Mouse (Mus musculus) hindbrain, embryonic 16.5 days (tissue): ENCODE results near the gene Fcgr3. TPM values are rescaled to one million over a fixed set of nuclear protein-coding genes. Genes with fewer than 3 reads are reported as not detected.

Source experiments
- ATAC-seq: fragments of 200-750 bp; cut with Nextera tagmentation; 2 replicates; pipeline ENCODE4 v1.8.0; 2017; ENCODE audit warnings: moderate TSS enrichment, moderate library complexity
- H3K27ac ChIP-seq: fragments of 300-500 bp; sonication (generic); 2 replicates; pipeline ENCODE4 v1.5.1; 2014; ENCODE audit warnings: low read depth, mild to moderate bottlenecking, control low read depth, low read length, moderate library complexity
- H3K27me3 ChIP-seq: fragments of 300-500 bp; sonication (generic); replicated peaks from 2 replicates; pipeline ENCODE4 v1.6.1; 2014; ENCODE audit warnings: low read length; ENCODE audit not compliant: control insufficient read depth, insufficient read depth
- H3K36me3 ChIP-seq: fragments of 300-500 bp; sonication (generic); 2 replicates; pipeline ENCODE4 v1.6.1; 2014; ENCODE audit warnings: mild to moderate bottlenecking, low read length, moderate library complexity, mixed read lengths; ENCODE audit not compliant: control insufficient read depth, insufficient read depth
- H3K4me1 ChIP-seq: fragments of 300-500 bp; sonication (generic); 2 replicates; pipeline ENCODE4 v1.6.1; 2014; ENCODE audit warnings: low read depth, low read length; ENCODE audit not compliant: control insufficient read depth, insufficient read depth
- H3K4me2 ChIP-seq: fragments of 300-500 bp; sonication (generic); 2 replicates; pipeline ENCODE4 v1.6.1; 2014; ENCODE audit warnings: mild to moderate bottlenecking, low read length, control low read depth, moderate library complexity
- H3K4me3 ChIP-seq: fragments of 300-500 bp; sonication (generic); 2 replicates; pipeline ENCODE4 v1.5.1; 2014; ENCODE audit warnings: mild to moderate bottlenecking, low read length, control low read depth, moderate library complexity
- H3K9ac ChIP-seq: fragments of 300-500 bp; sonication (generic); 2 replicates; pipeline ENCODE4 v1.6.1; 2014; ENCODE audit warnings: low read depth, mild to moderate bottlenecking, control low read depth, low read length, moderate library complexity
- H3K9me3 ChIP-seq: fragments of 300-500 bp; sonication (generic); 2 replicates; pipeline ENCODE4 v1.6.1; 2014; ENCODE audit warnings: mild to moderate bottlenecking, low read length, moderate library complexity; ENCODE audit not compliant: control insufficient read depth
- WGBS: fragments of 180-500 bp; shearing (Covaris S2); extraction: QIAGEN DNeasy Blood & Tissue Kit; methylation state at CpG from one replicate; pipeline ENCODE4 v1.1.7; 2014; 5-methylcytosine and 5-hydroxymethylcytosine counted together
- polyA plus RNA-seq: library from polyadenylated mRNA; unstranded; fragments of >200 nt; fragmentation: Nextera tagmentation; extraction: Ambion mirVana; gene quantifications from 2 replicates; pipeline ENCODE4 v1.2.1, GENCODE M21; 2015

Gene Fcgr3
- polyA plus RNA-seq, 1 experiment from 2014 or later, result 9.8 TPM

DNA sequence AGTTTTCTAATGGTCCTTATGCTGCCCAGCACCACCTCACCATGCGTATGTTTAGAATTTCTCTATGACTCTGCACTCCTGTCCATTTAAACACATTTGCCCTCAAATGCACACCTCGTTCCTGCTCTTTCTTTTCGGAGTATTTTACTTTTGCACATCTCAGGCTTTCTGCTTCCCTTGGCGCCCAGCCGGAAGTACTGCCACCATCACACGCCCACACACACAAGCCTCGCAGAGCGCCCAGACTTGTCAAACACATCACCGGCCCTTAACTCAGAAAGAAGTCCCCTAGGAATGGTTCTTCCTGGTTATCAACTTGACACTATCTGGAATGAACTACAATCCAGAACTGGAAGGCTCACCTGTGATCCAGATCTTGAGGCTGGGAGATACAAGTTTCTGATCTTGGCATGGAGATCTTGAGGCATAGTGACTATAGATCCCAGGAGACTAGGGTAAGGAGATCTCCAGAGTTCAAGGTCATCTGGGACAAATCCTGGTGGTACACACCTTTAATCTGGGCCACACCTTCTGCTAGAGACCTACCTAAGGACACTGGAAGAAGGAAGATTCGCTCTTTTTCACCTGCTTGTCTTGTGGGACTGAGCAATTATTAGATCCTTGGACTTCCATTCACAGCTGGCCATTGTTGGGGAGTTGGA, 38.6 kb upstream of the Fcgr3 start:
- no peaks in the 10 kb centered on the region for H3K27me3 ChIP-seq
- peak overlapping the region; percentile 38; the same call in 1 of the 2 replicates for H3K9ac ChIP-seq
- peaks cover 5% of the 10 kb centered on the region; the same call in 1 of the 2 replicates for H3K4me1 ChIP-seq
- 10% methylated on average over 10 of the region's 10 CpGs for WGBS
- H3K4me2 ChIP-seq, result peak overlapping the region; percentile 57
- peak overlapping the region; percentile 70 for H3K4me3 ChIP-seq
- no peaks in the 10 kb centered on the region for H3K36me3 ChIP-seq
- H3K27ac ChIP-seq, result no peak overlapping the region
- no peak; the same call in 1 of the 2 replicates for ATAC-seq
- no peaks in the 10 kb centered on the region for H3K9me3 ChIP-seq

DNA sequence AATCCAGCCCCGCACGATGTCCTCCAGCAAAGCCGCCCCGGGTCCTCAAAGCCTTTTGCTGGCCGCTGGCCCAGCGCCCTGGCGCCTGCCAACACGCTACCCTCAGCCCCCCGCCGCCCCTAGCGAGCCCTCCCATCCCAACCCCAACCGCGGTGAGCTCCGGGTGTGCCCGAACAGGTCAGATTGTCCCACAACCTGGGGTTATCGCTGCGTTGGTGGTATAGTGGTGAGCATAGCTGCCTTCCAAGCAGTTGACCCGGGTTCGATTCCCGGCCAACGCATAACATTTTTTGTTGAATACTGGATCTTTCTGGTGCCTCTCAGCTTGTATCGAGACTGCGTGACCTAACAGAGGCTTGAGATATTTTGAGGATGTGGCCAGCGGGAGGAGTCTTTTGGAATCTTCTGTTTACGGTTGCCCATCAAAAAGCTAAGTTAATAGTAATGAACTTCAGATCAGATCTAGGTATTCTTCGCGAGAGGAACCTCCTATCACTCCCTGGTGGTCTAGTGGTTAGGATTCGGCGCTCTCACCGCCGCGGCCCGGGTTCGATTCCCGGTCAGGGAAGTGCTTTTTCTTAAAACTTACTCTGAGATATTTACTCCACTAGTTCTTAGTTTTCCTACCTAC, 37.9 kb upstream of the Fcgr3 start:
- no peaks in the 10 kb centered on the region for H3K9me3 ChIP-seq
- H3K27me3 ChIP-seq, result no peaks in the 10 kb centered on the region
- H3K4me1 ChIP-seq, result peaks cover 5% of the 10 kb centered on the region; the same call in 1 of the 2 replicates
- under 1% methylated on average over 35 of the region's 35 CpGs for WGBS
- peak overlapping the region; percentile 57 for H3K4me2 ChIP-seq
- H3K9ac ChIP-seq, result peak overlapping the region; percentile 81
- peak overlapping the region; percentile 70 for H3K4me3 ChIP-seq
- peak; percentile 93 for ATAC-seq
- no peaks in the 10 kb centered on the region for H3K36me3 ChIP-seq
- H3K27ac ChIP-seq, result peak overlapping the region; percentile 90

DNA sequence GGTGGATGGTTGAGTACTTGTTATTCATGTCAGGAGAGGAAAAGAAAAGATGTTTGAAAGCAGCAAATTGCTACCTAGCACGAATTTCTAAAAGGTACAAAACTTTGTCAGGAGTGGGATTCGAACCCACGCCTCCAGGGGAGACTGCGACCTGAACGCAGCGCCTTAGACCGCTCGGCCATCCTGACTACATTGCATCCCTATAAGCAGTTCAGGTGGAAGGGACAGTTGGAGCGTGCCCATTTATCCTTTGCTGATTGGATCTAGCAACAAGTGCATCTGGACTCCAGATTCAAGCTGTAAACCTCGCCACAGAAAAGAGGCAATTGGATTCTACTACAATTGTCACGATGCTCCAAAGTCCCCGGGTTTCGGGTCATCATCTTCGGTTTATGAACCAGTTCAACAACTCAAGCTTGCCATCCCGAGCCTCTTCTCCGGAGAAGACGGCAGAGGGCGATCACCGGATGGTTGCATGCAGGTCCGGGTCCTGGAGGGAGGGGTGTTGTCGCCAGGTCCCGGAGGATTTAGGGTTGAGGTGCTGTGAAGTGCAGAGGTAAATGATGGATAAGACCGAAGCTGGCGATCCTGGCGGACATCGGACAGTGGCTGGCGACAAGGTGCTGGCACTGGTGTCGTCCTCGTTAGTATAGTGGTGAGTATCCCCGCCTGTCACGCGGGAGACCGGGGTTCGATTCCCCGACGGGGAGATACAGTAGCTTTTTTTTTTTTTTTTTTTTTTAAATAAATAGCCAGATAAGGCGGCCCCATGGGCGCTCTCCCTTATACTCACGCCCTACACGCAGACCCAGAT, 37.2 kb upstream of the Fcgr3 start:
- H3K9me3 ChIP-seq, result no peaks in the 10 kb centered on the region
- ATAC-seq, result peak; percentile 87
- H3K4me3 ChIP-seq, result peak overlapping the region; percentile 70
- H3K4me2 ChIP-seq, result peak overlapping the region; percentile 57
- no peaks in the 10 kb centered on the region for H3K36me3 ChIP-seq
- H3K27me3 ChIP-seq, result no peaks in the 10 kb centered on the region
- H3K27ac ChIP-seq, result peak overlapping the region; percentile 90
- peaks cover 5% of the 10 kb centered on the region; the same call in 1 of the 2 replicates for H3K4me1 ChIP-seq
- H3K9ac ChIP-seq, result peak overlapping the region; percentile 81
- under 1% methylated on average over 40 of the region's 40 CpGs for WGBS

GRCm38 (mm10) chr1:171101033-171101432, 36.3 kb upstream of the Fcgr3 start:
- Histone ChIP-seq H3K9ac (no peak overlapping the region), H3K27me3 (no peaks in the 10 kb centered on the region), H3K4me1 (peaks cover 5% of the 10 kb centered on the region; the same call in 1 of the 2 replicates), H3K27ac (no peak overlapping the region), H3K36me3 (no peaks in the 10 kb centered on the region), H3K9me3 (no peaks in the 10 kb centered on the region), H3K4me2 (no peak overlapping the region), H3K4me3 (no peak overlapping the region)
- 51% methylated on average over 2 of the region's 2 CpGs for WGBS
- no peak for ATAC-seq

DNA sequence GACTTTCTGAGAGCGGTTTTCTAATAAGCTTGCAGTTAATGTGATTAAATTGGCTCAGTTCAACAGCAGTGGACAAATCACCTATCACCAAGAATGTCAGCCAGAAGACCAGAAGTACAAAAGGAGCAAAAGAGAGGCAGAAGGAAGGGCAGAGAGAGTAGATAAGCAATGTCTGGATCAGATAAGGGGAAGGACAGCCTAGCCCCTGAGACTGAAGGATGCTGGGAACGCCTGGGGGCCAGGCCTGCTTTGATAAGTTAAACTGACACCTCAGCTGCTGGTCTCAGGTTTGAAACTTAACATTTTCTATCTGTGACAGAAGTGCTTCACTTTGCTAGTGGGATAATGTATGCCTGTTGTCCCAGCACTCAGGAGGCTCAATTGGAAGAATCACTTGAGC, 32.9 kb upstream of the Fcgr3 start:
- Histone ChIP-seq H3K9ac (no peak overlapping the region), H3K4me2 (no peak overlapping the region), H3K4me1 (no peaks in the 10 kb centered on the region), H3K4me3 (no peak overlapping the region), H3K9me3 (no peaks in the 10 kb centered on the region), H3K27ac (no peak overlapping the region), H3K36me3 (no peaks in the 10 kb centered on the region), H3K27me3 (no peaks in the 10 kb centered on the region)
- WGBS, result 62% methylated on average over 2 of the region's 2 CpGs
- ATAC-seq, result no peak

GRCm38 (mm10) chr1:171097136-171097535, 32.4 kb upstream of the Fcgr3 start:
- no peak overlapping the region for H3K27ac ChIP-seq
- H3K4me3 ChIP-seq, result no peak overlapping the region
- H3K36me3 ChIP-seq, result no peaks in the 10 kb centered on the region
- H3K4me2 ChIP-seq, result no peak overlapping the region
- ATAC-seq, result no peak
- no peaks in the 10 kb centered on the region for H3K4me1 ChIP-seq
- H3K9me3 ChIP-seq, result no peaks in the 10 kb centered on the region
- no peak overlapping the region for H3K9ac ChIP-seq
- no peaks in the 10 kb centered on the region for H3K27me3 ChIP-seq

GRCm38 (mm10) chr1:171096110-171096964, 31.6 kb upstream of the Fcgr3 start:
- ATAC-seq, result no peak
- Histone ChIP-seq H3K4me2 (peak overlapping the region; percentile 25; the same call in 1 of the 2 replicates), H3K4me1 (no peaks in the 10 kb centered on the region), H3K36me3 (no peaks in the 10 kb centered on the region), H3K27ac (no peak overlapping the region), H3K9ac (no peak overlapping the region), H3K27me3 (no peaks in the 10 kb centered on the region), H3K9me3 (no peaks in the 10 kb centered on the region), H3K4me3 (no peak overlapping the region)
- WGBS, result 14% methylated on average over 10 of the region's 10 CpGs

GRCm38 (mm10) chr1:171094424-171094823, 29.7 kb upstream of the Fcgr3 start:
- H3K9ac ChIP-seq, result no peak overlapping the region
- H3K4me3 ChIP-seq, result no peak overlapping the region
- H3K4me1 ChIP-seq, result no peaks in the 10 kb centered on the region
- no peak overlapping the region for H3K4me2 ChIP-seq
- ATAC-seq, result no peak
- no peaks in the 10 kb centered on the region for H3K36me3 ChIP-seq
- H3K27ac ChIP-seq, result no peak overlapping the region
- no peaks in the 10 kb centered on the region for H3K27me3 ChIP-seq
- no peaks in the 10 kb centered on the region for H3K9me3 ChIP-seq
- 87% methylated on average over 4 of the region's 4 CpGs for WGBS
